Mouse (Mus musculus): ENCODE results near the gene Itpr2. TPM values are rescaled to one million over a fixed set of nuclear protein-coding genes. Genes with fewer than 3 reads are reported as not detected.

Gene Itpr2
- polyA plus RNA-seq, 1 experiment from 2014 or later = 3.9 TPM

GRCm38 (mm10) chr6:146300961-146301360 is 201.1 kb downstream of the Itpr2 start:
- no peaks in the 10 kb centered on the region for H3K9me3 ChIP-seq (ENCODE audit: control insufficient read depth, low read length)
- H3K27ac ChIP-seq (ENCODE audit: low read depth, low read length) = no peak overlapping the region
- no peak overlapping the region for H3K9ac ChIP-seq (ENCODE audit: low read length)
- H3K27me3 ChIP-seq (ENCODE audit: control insufficient read depth, insufficient read depth, low read length) = no peaks in the 10 kb centered on the region
- H3K36me3 ChIP-seq (ENCODE audit: control insufficient read depth, insufficient read depth, low read length) = no peaks in the 10 kb centered on the region
- H3K4me3 ChIP-seq (ENCODE audit: low read depth, low read length) = no peak overlapping the region
- peak; percentile 86 for DNase-seq (ENCODE audit: low spot score, missing footprints)
- no peaks in the 10 kb centered on the region for H3K4me1 ChIP-seq (ENCODE audit: control insufficient read depth, insufficient read depth, low read length)
- no peak for ATAC-seq (ENCODE audit: low FRiP score)
- no peak overlapping the region for H3K4me2 ChIP-seq

DNA sequence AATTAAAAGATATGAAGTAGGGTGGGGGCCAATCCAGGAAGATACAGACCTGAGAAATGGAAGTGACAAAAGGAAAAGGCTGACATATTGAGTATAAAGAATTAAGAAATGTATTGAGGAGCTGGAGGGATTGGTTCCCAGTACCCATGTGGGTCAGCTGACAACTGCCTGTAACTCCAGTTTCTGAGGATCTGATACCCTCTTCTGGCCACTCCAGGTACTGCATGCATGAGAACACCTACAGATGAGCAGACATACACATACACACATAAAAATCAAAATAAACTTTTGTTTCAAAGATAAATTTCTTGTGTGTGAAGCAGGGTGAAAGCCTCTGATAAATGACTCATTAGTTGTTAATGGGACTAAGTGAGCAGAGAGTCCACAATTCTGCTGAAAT is 203.3 kb downstream of the Itpr2 start:
- H3K4me3 ChIP-seq (ENCODE audit: low read depth, low read length) = no peak overlapping the region
- DNase-seq (ENCODE audit: low spot score, missing footprints) = peak; percentile 81
- no peaks in the 10 kb centered on the region for H3K36me3 ChIP-seq (ENCODE audit: control insufficient read depth, insufficient read depth, low read length)
- H3K4me2 ChIP-seq = no peak overlapping the region
- no peaks in the 10 kb centered on the region for H3K4me1 ChIP-seq (ENCODE audit: control insufficient read depth, insufficient read depth, low read length)
- no peak overlapping the region for H3K27ac ChIP-seq (ENCODE audit: low read depth, low read length)
- ATAC-seq (ENCODE audit: low FRiP score) = no peak
- no peaks in the 10 kb centered on the region for H3K27me3 ChIP-seq (ENCODE audit: control insufficient read depth, insufficient read depth, low read length)
- no peak overlapping the region for H3K9ac ChIP-seq (ENCODE audit: low read length)
- H3K9me3 ChIP-seq (ENCODE audit: control insufficient read depth, low read length) = no peaks in the 10 kb centered on the region

DNA sequence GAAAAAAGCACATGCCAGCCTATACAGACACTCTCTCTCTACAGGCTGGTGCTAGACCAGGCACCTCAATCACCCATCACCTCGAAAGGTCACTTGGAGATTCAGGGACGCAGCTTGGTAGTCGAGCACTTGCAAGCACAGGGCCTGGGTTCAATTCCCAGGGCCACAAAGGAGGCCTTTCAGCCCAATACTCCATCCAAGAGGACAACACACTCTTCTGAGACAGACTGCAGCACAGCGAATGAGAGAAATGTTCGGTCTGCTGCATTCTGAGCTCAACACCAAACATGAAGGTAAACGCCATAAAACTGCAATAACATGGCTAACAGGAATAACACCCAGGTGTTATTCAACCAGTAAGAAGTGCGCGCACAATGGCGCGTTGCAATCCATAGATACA is 211.0 kb downstream of the Itpr2 start:
- no peaks in the 10 kb centered on the region for H3K36me3 ChIP-seq (ENCODE audit: control insufficient read depth, insufficient read depth, low read length)
- no peak overlapping the region for H3K27ac ChIP-seq (ENCODE audit: low read depth, low read length)
- no peak overlapping the region for H3K4me3 ChIP-seq (ENCODE audit: low read depth, low read length)
- ATAC-seq (ENCODE audit: low FRiP score) (no peak), DNase-seq (ENCODE audit: low spot score, missing footprints) (peak; percentile 66)
- H3K4me2 ChIP-seq = no peak overlapping the region
- H3K4me1 ChIP-seq (ENCODE audit: control insufficient read depth, insufficient read depth, low read length) = no peaks in the 10 kb centered on the region
- no peak overlapping the region for H3K9ac ChIP-seq (ENCODE audit: low read length)
- no peaks in the 10 kb centered on the region for H3K27me3 ChIP-seq (ENCODE audit: control insufficient read depth, insufficient read depth, low read length)
- H3K9me3 ChIP-seq (ENCODE audit: control insufficient read depth, low read length) = no peaks in the 10 kb centered on the region; the same call in 1 of the 2 replicates
- 95% methylated on average over 10 of the region's 10 CpGs for WGBS

- 79% methylated on average over 10 of the region's 10 CpGs for WGBS
- no peak overlapping the region for H3K4me3 ChIP-seq (ENCODE audit: low read depth, low read length)
- no peaks in the 10 kb centered on the region for H3K36me3 ChIP-seq (ENCODE audit: control insufficient read depth, insufficient read depth, low read length)
- H3K27me3 ChIP-seq (ENCODE audit: control insufficient read depth, insufficient read depth, low read length) = no peaks in the 10 kb centered on the region
- H3K27ac ChIP-seq (ENCODE audit: low read depth, low read length) = no peak overlapping the region
- H3K4me2 ChIP-seq = no peak overlapping the region
- H3K9ac ChIP-seq (ENCODE audit: low read length) = no peak overlapping the region
- H3K9me3 ChIP-seq (ENCODE audit: control insufficient read depth, low read length) = no peaks in the 10 kb centered on the region; the same call in 1 of the 2 replicates
- ATAC-seq (ENCODE audit: low FRiP score) (no peak), DNase-seq (ENCODE audit: low spot score, missing footprints) (peak; percentile 74)
- no peaks in the 10 kb centered on the region for H3K4me1 ChIP-seq (ENCODE audit: control insufficient read depth, insufficient read depth, low read length)
Observed at GRCm38 (mm10) chr6:146289801-146290200, 212.2 kb downstream of the Itpr2 start.

GRCm38 (mm10) chr6:146288266-146288665 is 213.8 kb downstream of the Itpr2 start:
- Histone ChIP-seq H3K27ac (ENCODE audit: low read depth, low read length) (no peak overlapping the region), H3K4me2 (no peak overlapping the region), H3K4me3 (ENCODE audit: low read depth, low read length) (no peak overlapping the region), H3K36me3 (ENCODE audit: control insufficient read depth, insufficient read depth, low read length) (no peaks in the 10 kb centered on the region), H3K27me3 (ENCODE audit: control insufficient read depth, insufficient read depth, low read length) (no peaks in the 10 kb centered on the region), H3K9ac (ENCODE audit: low read length) (no peak overlapping the region), H3K9me3 (ENCODE audit: control insufficient read depth, low read length) (no peaks in the 10 kb centered on the region; the same call in 1 of the 2 replicates), H3K4me1 (ENCODE audit: control insufficient read depth, insufficient read depth, low read length) (no peaks in the 10 kb centered on the region)
- no peak for DNase-seq (ENCODE audit: low spot score, missing footprints)
- ATAC-seq (ENCODE audit: low FRiP score) = no peak
- 87% methylated on average over 5 of the region's 5 CpGs for WGBS

DNA sequence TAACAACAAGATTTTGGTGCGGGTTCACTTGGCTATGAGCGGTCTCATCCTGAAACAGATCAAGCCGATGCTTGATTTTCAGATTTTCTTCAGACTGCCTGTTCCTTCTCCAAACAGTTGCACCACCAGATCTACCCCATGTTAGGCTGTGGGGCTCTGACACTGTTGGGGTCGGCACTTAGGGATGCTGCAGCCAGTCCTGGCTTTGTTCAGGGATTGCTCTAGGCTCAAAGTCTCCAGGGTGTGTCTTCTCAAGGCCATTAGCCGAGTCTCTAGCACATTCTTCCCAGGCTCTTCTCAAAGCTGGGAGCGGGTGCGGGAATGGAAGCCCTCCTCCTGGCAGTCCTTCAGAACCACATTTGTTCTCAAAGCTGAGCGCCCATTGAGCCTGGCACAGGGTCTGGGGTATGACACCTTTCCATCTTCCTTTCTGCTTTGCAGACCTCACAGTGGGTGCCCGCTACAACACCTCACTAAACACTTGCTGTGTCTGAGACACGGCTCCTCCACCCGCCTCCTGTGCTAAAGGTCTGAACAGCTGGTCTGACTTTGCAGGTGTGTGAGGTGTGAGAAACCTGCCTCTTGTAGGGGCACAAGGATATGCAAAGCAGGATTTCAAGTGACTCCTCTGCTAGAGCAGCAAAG is 217.0 kb downstream of the Itpr2 start:
- DNase-seq (ENCODE audit: low spot score, missing footprints) (no peak), ATAC-seq (ENCODE audit: low FRiP score) (no peak)
- Histone ChIP-seq H3K27ac (ENCODE audit: low read depth, low read length) (no peak overlapping the region), H3K4me1 (ENCODE audit: control insufficient read depth, insufficient read depth, low read length) (no peaks in the 10 kb centered on the region), H3K27me3 (ENCODE audit: control insufficient read depth, insufficient read depth, low read length) (no peaks in the 10 kb centered on the region), H3K9me3 (ENCODE audit: control insufficient read depth, low read length) (no peaks in the 10 kb centered on the region; the same call in 1 of the 2 replicates), H3K36me3 (ENCODE audit: control insufficient read depth, insufficient read depth, low read length) (no peaks in the 10 kb centered on the region), H3K4me3 (ENCODE audit: low read depth, low read length) (no peak overlapping the region), H3K4me2 (no peak overlapping the region), H3K9ac (ENCODE audit: low read length) (no peak overlapping the region)
- 89% methylated on average over 11 of the region's 11 CpGs for WGBS

- ATAC-seq (ENCODE audit: low FRiP score) = no peak
Observed at GRCm38 (mm10) chr6:146283981-146284380, 218.0 kb downstream of the Itpr2 start.

DNA sequence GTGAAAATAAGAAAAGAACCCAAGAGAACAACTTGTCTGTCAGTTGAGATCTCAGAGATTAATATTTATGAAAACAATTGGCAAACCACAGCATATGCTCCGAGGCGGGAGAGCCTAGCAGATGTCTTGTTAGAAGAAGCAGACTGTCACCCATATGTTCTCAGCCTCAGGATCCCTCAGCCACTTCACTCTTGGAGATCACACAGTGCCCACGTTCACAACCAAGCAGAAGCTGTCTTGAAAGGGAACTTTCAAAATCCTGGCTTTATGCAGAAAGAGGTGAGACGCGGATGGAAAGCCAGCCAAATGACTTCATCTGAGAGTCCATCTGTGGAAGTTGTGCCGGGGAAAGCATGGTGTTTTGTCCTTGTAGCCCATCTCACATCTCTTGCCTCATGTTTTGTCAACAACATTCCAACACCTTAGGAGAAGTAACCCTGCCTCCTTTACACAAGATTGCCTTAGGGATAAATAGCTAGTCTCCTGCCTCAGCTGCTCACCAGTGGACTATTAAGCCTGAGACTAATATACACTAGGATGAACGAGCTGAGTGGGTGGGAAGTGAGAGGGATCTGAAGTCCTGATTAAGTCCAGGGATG is 219.9 kb downstream of the Itpr2 start:
- Histone ChIP-seq H3K4me3 (ENCODE audit: low read depth, low read length) (no peak overlapping the region), H3K27ac (ENCODE audit: low read depth, low read length) (no peak overlapping the region), H3K36me3 (ENCODE audit: control insufficient read depth, insufficient read depth, low read length) (no peaks in the 10 kb centered on the region), H3K9me3 (ENCODE audit: control insufficient read depth, low read length) (no peaks in the 10 kb centered on the region), H3K27me3 (ENCODE audit: control insufficient read depth, insufficient read depth, low read length) (no peaks in the 10 kb centered on the region), H3K4me2 (no peak overlapping the region), H3K4me1 (ENCODE audit: control insufficient read depth, insufficient read depth, low read length) (no peaks in the 10 kb centered on the region), H3K9ac (ENCODE audit: low read length) (no peak overlapping the region)
- ATAC-seq (ENCODE audit: low FRiP score) (no peak), DNase-seq (ENCODE audit: low spot score, missing footprints) (peak; percentile 61)
- WGBS = 86% methylated on average over 7 of the region's 7 CpGs

More at GRCm38 (mm10) chr6:146283981-146284380, 218.0 kb downstream of the Itpr2 start:
- no peak for DNase-seq (ENCODE audit: low spot score, missing footprints)
- Histone ChIP-seq H3K36me3 (ENCODE audit: control insufficient read depth, insufficient read depth, low read length) (no peaks in the 10 kb centered on the region), H3K4me1 (ENCODE audit: control insufficient read depth, insufficient read depth, low read length) (no peaks in the 10 kb centered on the region), H3K4me2 (no peak overlapping the region), H3K9me3 (ENCODE audit: control insufficient read depth, low read length) (no peaks in the 10 kb centered on the region; the same call in 1 of the 2 replicates), H3K9ac (ENCODE audit: low read length) (no peak overlapping the region), H3K4me3 (ENCODE audit: low read depth, low read length) (no peak overlapping the region), H3K27me3 (ENCODE audit: control insufficient read depth, insufficient read depth, low read length) (no peaks in the 10 kb centered on the region), H3K27ac (ENCODE audit: low read depth, low read length) (no peak overlapping the region)
- 84% methylated on average over 7 of the region's 7 CpGs for WGBS

DNA sequence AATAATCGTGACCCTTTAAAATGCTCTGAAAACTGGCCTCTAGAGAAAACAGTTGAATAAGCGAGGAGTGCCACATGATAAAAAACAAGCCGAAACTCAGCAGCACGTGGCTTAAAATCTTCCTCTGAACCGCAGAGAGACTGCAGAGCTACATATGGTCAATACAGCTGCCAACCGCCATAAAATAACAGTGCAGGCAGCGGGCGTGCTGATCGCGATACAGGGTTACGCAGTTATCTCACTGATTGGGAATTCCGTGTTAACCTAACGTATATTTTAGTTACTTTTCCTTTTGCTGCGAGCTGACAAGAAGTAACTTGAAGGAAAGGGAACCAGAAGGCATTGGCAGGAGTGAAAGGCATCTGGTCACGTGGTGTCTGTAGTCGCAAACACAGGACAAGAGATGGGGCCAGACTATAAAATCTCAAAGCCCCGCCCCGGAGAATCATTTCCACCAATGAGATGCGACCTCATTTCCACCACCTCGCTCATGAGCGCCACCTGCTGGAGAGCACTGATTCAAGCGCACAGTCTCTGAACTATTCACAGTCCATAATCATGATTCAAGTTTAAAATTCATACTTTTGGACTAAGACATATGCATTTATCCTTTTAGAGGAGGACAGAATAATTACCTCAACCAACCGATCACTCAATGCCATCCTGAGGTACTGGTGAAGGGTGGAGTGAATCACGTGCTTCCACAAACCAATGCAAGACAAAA is 220.7 kb downstream of the Itpr2 start:
- no peaks in the 10 kb centered on the region for H3K9me3 ChIP-seq (ENCODE audit: control insufficient read depth, low read length)
- H3K4me3 ChIP-seq (ENCODE audit: low read depth, low read length) = no peak overlapping the region
- ATAC-seq (ENCODE audit: low FRiP score) = no peak

More for the DNA sequence above, 220.7 kb downstream of the Itpr2 start:
- Histone ChIP-seq H3K27me3 (ENCODE audit: control insufficient read depth, insufficient read depth, low read length) (no peaks in the 10 kb centered on the region), H3K9ac (ENCODE audit: low read length) (no peak overlapping the region), H3K4me1 (ENCODE audit: control insufficient read depth, insufficient read depth, low read length) (no peaks in the 10 kb centered on the region), H3K27ac (ENCODE audit: low read depth, low read length) (no peak overlapping the region), H3K4me2 (no peak overlapping the region), H3K36me3 (ENCODE audit: control insufficient read depth, insufficient read depth, low read length) (no peaks in the 10 kb centered on the region)
- WGBS = 93% methylated on average over 24 of the region's 24 CpGs
- DNase-seq (ENCODE audit: low spot score, missing footprints) = peak; percentile 76

Data from midbrain, embryonic 11.5 days (tissue).